Comparison of ENCODE assay signal across 25 mouse cellular contexts in genomic region chr17:89681798-89682197, GRCm38 (mm10).
"Had no signal": no experiment of that assay in that cellular context is flagged by ENCODE, and none has a peak within 500 bp of the region (broad histone marks: within the 10 kb centered on the region; RNA-seq: fewer than 3 reads in every experiment).

No protein-coding gene starts in this region.

- H3K36me3 ChIP-seq: heart, embryonic 10.5 days; heart, embryonic 12.5 days; hindbrain, embryonic 10.5 days; hindbrain, embryonic 12.5 days; intestine, embryonic 15.5 days; liver, embryonic 13.5 days had no signal

- H3K4me3 ChIP-seq: heart, embryonic 10.5 days; heart, embryonic 12.5 days; hindbrain, embryonic 10.5 days; hindbrain, embryonic 12.5 days; intestine, embryonic 15.5 days; layer of hippocampus, adult 2 months; liver, embryonic 13.5 days had no signal

- H3K27me3 ChIP-seq: heart, embryonic 12.5 days; hindbrain, embryonic 12.5 days; intestine, embryonic 15.5 days; liver, embryonic 13.5 days had no signal

- H3K27ac ChIP-seq: heart, embryonic 10.5 days; hindbrain, embryonic 10.5 days; hindbrain, embryonic 12.5 days; hindbrain, embryonic 14.5 days; intestine, embryonic 15.5 days; layer of hippocampus, adult 2 months; liver, embryonic 13.5 days had no signal

- DNase-seq: gastrocnemius, postnatal 14 days; heart, adult 18-20 months; heart, postnatal 10 days; heart, postnatal 4 days; kidney, adult 18-20 months; kidney, adult 8-10 months; kidney, postnatal 10 days; kidney, postnatal 25 days; kidney, postnatal 4 days; layer of hippocampus, adult 9-11 months; layer of hippocampus, postnatal 36 days; left cerebral cortex, postnatal 4 days; liver; liver, embryonic 13.5 days had no signal

- H3K9me3 ChIP-seq: heart, embryonic 10.5 days; heart, embryonic 12.5 days; hindbrain, embryonic 10.5 days; hindbrain, embryonic 12.5 days; intestine, embryonic 15.5 days; liver, embryonic 13.5 days had no signal

- H3K9ac ChIP-seq: heart, embryonic 12.5 days; hindbrain, embryonic 12.5 days; hindbrain, embryonic 14.5 days; intestine, embryonic 15.5 days; liver, embryonic 13.5 days had no signal

- ATAC-seq: hindbrain, embryonic 16.5 days; inflammation-experienced regulatory T-cells, adult 6 months; intestine, embryonic 15.5 days; intestine, postnatal 0 days had no signal

- H3K4me1 ChIP-seq: heart, embryonic 10.5 days; heart, embryonic 12.5 days; hindbrain, embryonic 10.5 days; hindbrain, embryonic 12.5 days; intestine, embryonic 15.5 days; liver, embryonic 13.5 days had no signal

- H3K4me2 ChIP-seq: heart, embryonic 12.5 days; hindbrain, embryonic 12.5 days; hindbrain, embryonic 14.5 days; intestine, embryonic 15.5 days; liver, embryonic 11.5 days; liver, embryonic 13.5 days had no signal
